Mouse (Mus musculus) midbrain, postnatal 0 days (tissue): ENCODE measurements around the gene Ttc39b. TPM values are rescaled to one million over a fixed set of nuclear protein-coding genes. Genes with fewer than 3 reads are reported as not detected.

Experiments used
- ATAC-seq: fragments of 200-750 bp; cut with Nextera tagmentation; 2 replicates; pipeline ENCODE4 v1.8.0; 2017; ENCODE audit warnings: moderate number of reproducible peaks, mild to moderate bottlenecking, moderate TSS enrichment, moderate library complexity; ENCODE audit not compliant: low FRiP score
- DNase-seq: peaks from one replicate; pipeline ENCODE4 v3.0.0-alpha.2; 2015; ENCODE audit warnings: low spot score
- H3K27ac ChIP-seq: fragments of 300-500 bp; sonication (generic); 2 replicates; pipeline ENCODE4 v1.5.1; 2014; ENCODE audit warnings: low read depth, mild to moderate bottlenecking, low read length, mixed read lengths
- H3K27me3 ChIP-seq: fragments of 300-500 bp; sonication (generic); 2 replicates; pipeline ENCODE4 v1.6.1; 2014; ENCODE audit warnings: low read length, control low read depth, mixed read lengths; ENCODE audit not compliant: insufficient read depth
- H3K36me3 ChIP-seq: fragments of 300-500 bp; sonication (generic); 2 replicates; pipeline ENCODE4 v1.6.1; 2014; ENCODE audit warnings: low read length, control low read depth, mixed read lengths; ENCODE audit not compliant: insufficient read depth
- H3K4me1 ChIP-seq: fragments of 300-500 bp; sonication (generic); 2 replicates; pipeline ENCODE4 v1.6.1; 2014; ENCODE audit warnings: mild to moderate bottlenecking, control low read depth, antibody characterized with exemption, low read length, mixed read lengths; ENCODE audit not compliant: insufficient read depth
- H3K4me2 ChIP-seq: fragments of 300-500 bp; sonication (generic); 2 replicates; pipeline ENCODE4 v1.6.1; 2014; ENCODE audit warnings: low read depth, mild to moderate bottlenecking, low read length, mixed read lengths; ENCODE audit not compliant: poor library complexity, severe bottlenecking
- H3K4me3 ChIP-seq: fragments of 300-500 bp; sonication (generic); 2 replicates; pipeline ENCODE4 v1.5.1; 2014; ENCODE audit warnings: low read depth, mild to moderate bottlenecking, low read length, moderate library complexity
- H3K9ac ChIP-seq: fragments of 300-500 bp; sonication (generic); replicated peaks from 2 replicates; pipeline ENCODE4 v1.6.1; 2014; ENCODE audit warnings: mild to moderate bottlenecking, low read length, moderate library complexity, mixed read lengths; ENCODE audit not compliant: poor library complexity, severe bottlenecking
- H3K9me3 ChIP-seq: fragments of 300-500 bp; sonication (generic); 2 replicates; pipeline ENCODE4 v1.6.1; 2016; ENCODE audit warnings: low read length, control low read depth
- CTCF ChIP-seq: IDR thresholded peaks from 2 replicates; pipeline ENCODE4 v1.5.1; 2016; ENCODE audit warnings: antibody characterized with exemption, mild to moderate bottlenecking
- WGBS: fragments of 180-500 bp; shearing (Covaris S2); extraction: QIAGEN DNeasy Blood & Tissue Kit; methylation state at CpG from one replicate; pipeline ENCODE4 v1.1.7; 2014; 5-methylcytosine and 5-hydroxymethylcytosine counted together
- polyA plus RNA-seq: library from polyadenylated mRNA; unstranded; fragments of >200 nt; fragmentation: Nextera tagmentation; extraction: Ambion mirVana; gene quantifications from 2 replicates; pipeline ENCODE4 v1.2.1, GENCODE M21; 2015
- total RNA-seq: library from RNA; depleted of rRNA; stranded (reverse); fragments of >200 nt; gene quantifications from 2 replicates; pipeline ENCODE4 v1.2.3, GENCODE M21; 2014

Gene Ttc39b
- total and polyA plus RNA-seq, 2 experiments from 2014 or later, result 5.7 to 14.7 TPM

DNA sequence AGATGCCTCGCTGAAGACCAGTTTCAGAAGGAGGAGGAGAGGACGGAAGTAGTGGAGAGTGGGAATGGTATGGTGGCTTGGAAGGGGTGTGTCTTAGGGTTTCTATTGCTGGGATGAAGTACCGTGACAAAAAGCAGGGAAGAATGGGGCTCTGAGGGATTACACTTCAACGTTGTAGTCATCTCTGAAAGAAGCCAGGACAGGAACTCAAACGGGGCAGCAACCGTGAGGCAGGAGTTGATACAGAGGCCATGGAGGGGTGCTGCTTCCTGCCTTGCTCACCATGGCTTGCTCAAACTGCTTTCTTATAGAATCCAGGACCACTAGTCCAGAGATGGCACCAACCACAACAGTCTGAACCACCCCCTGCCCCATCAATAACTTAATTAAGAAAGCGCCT, 107.7 kb downstream of the Ttc39b start:
- no peaks in the 10 kb centered on the region for H3K36me3 ChIP-seq
- no peaks in the 10 kb centered on the region for H3K4me1 ChIP-seq
- H3K4me2 ChIP-seq, result no peak overlapping the region
- no peaks in the 10 kb centered on the region for H3K27me3 ChIP-seq
- ATAC-seq (no peak), DNase-seq (no peak)
- H3K27ac ChIP-seq, result no peak overlapping the region
- no peak for TF ChIP-seq CTCF
- WGBS, result 79% methylated on average over 7 of the region's 7 CpGs
- H3K9me3 ChIP-seq, result no peaks in the 10 kb centered on the region
- no peak overlapping the region for H3K4me3 ChIP-seq
- H3K9ac ChIP-seq, result no peak overlapping the region

DNA sequence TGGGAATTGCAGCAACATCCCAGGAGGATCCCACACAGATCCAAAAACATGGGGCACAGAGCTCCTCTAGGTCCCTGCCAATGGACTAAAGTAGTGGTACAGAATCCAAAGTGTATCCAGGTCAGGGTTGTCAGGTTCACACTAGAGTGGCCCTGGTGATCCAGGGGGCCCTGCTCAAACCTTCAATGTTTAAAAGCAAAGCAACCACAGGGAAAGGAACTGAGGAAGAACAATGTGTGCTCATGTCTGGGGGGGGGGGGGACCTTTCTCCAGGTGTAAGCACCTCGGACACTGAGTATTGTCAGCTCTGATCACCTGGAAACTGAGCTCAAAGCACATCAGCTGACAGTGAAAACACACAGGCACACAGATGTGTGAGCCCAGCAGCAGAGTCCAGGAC, 108.3 kb downstream of the Ttc39b start:
- 57% methylated on average over 1 of the region's 1 CpGs for WGBS

GRCm38 (mm10) chr4:83214822-83215558, 109.1 kb downstream of the Ttc39b start:
- H3K4me1 ChIP-seq, result no peaks in the 10 kb centered on the region
- no peak for ATAC-seq
- H3K9ac ChIP-seq, result no peak overlapping the region
- TF ChIP-seq CTCF, result no peak
- no peaks in the 10 kb centered on the region for H3K36me3 ChIP-seq
- H3K9me3 ChIP-seq, result no peaks in the 10 kb centered on the region
- no peak overlapping the region for H3K4me2 ChIP-seq
- DNase-seq, result no peak
- H3K27me3 ChIP-seq, result no peaks in the 10 kb centered on the region
- H3K27ac ChIP-seq, result peak overlapping the region; percentile 43; the same call in 1 of the 2 replicates
- WGBS, result 60% methylated on average over 9 of the region's 9 CpGs
- no peak overlapping the region for H3K4me3 ChIP-seq

More for the DNA sequence above, 108.3 kb downstream of the Ttc39b start:
- H3K36me3 ChIP-seq, result no peaks in the 10 kb centered on the region
- no peak for TF ChIP-seq CTCF
- ATAC-seq (no peak), DNase-seq (no peak)
- no peaks in the 10 kb centered on the region for H3K4me1 ChIP-seq
- H3K9ac ChIP-seq, result no peak overlapping the region
- no peak overlapping the region for H3K4me3 ChIP-seq
- H3K27me3 ChIP-seq, result no peaks in the 10 kb centered on the region
- no peak overlapping the region for H3K27ac ChIP-seq
- no peak overlapping the region for H3K4me2 ChIP-seq
- no peaks in the 10 kb centered on the region for H3K9me3 ChIP-seq

GRCm38 (mm10) chr4:83213752-83214151, 110.3 kb downstream of the Ttc39b start:
- no peak overlapping the region for H3K4me3 ChIP-seq
- H3K9ac ChIP-seq, result no peak overlapping the region
- H3K4me2 ChIP-seq, result no peak overlapping the region
- no peak for TF ChIP-seq CTCF
- no peaks in the 10 kb centered on the region for H3K4me1 ChIP-seq
- WGBS, result 87% methylated on average over 6 of the region's 6 CpGs
- no peaks in the 10 kb centered on the region for H3K36me3 ChIP-seq
- DNase-seq, result no peak
- H3K27ac ChIP-seq, result no peak overlapping the region
- H3K27me3 ChIP-seq, result no peaks in the 10 kb centered on the region
- H3K9me3 ChIP-seq, result no peaks in the 10 kb centered on the region
- no peak for ATAC-seq

- no peaks in the 10 kb centered on the region for H3K4me1 ChIP-seq
- no peak for ATAC-seq
- no peak overlapping the region for H3K4me2 ChIP-seq
- no peaks in the 10 kb centered on the region for H3K36me3 ChIP-seq
- H3K27ac ChIP-seq, result no peak overlapping the region
- no peak overlapping the region for H3K4me3 ChIP-seq
- no peaks in the 10 kb centered on the region for H3K27me3 ChIP-seq
- TF ChIP-seq CTCF, result no peak
- no peak overlapping the region for H3K9ac ChIP-seq
- DNase-seq, result peak; percentile 33
- 73% methylated on average over 12 of the region's 12 CpGs for WGBS
- no peaks in the 10 kb centered on the region for H3K9me3 ChIP-seq
These were observed 112.3 kb downstream of the Ttc39b start for GRCm38 (mm10) chr4:83211709-83212108.

GRCm38 (mm10) chr4:83210437-83210836, 113.6 kb downstream of the Ttc39b start:
- H3K27ac ChIP-seq, result no peak overlapping the region
- no peaks in the 10 kb centered on the region for H3K36me3 ChIP-seq
- WGBS, result 74% methylated on average over 6 of the region's 6 CpGs
- peak; percentile 19 for DNase-seq
- no peak overlapping the region for H3K4me3 ChIP-seq
- TF ChIP-seq CTCF, result no peak
- no peak overlapping the region for H3K4me2 ChIP-seq
- H3K4me1 ChIP-seq, result no peaks in the 10 kb centered on the region
- ATAC-seq, result no peak
- no peaks in the 10 kb centered on the region for H3K9me3 ChIP-seq
- H3K27me3 ChIP-seq, result no peaks in the 10 kb centered on the region
- no peak overlapping the region for H3K9ac ChIP-seq
